Mouse (Mus musculus) frontal cortex, postnatal 25 days (tissue): Measurements from ENCODE around the gene Adgrg6.

Source experiments
- DNase-seq, 2 experiments: peaks; one replicate each; pipeline ENCODE4 v3.0.0; 2022; ENCODE audit warnings: low spot score in 2 of 2

The Adgrg6 gene

GRCm38 (mm10) chr10:14391025-14391639, 154.3 kb downstream of the Adgrg6 start:
- peak; percentile 67 to 76 for DNase-seq

- DNase-seq, result no peak
Measured at GRCm38 (mm10) chr10:14385574-14385973, 159.9 kb downstream of the Adgrg6 start.

GRCm38 (mm10) chr10:14365065-14365589, 180.3 kb downstream of the Adgrg6 start:
- DNase-seq, result no peak

GRCm38 (mm10) chr10:14363226-14363625, 182.2 kb downstream of the Adgrg6 start:
- no peak for DNase-seq

GRCm38 (mm10) chr10:14358271-14358670, 187.2 kb downstream of the Adgrg6 start:
- no peak for DNase-seq
